Mouse (Mus musculus) forebrain, embryonic 16.5 days (tissue): Measurements from ENCODE around the gene Mettl26. TPM values are rescaled to one million over a fixed set of nuclear protein-coding genes. Genes with fewer than 3 reads are reported as not detected.

Experiments
- ATAC-seq: fragments of 200-750 bp; cut with Nextera tagmentation; 2 replicates; pipeline ENCODE4 v1.8.0; 2017; ENCODE audit warnings: mild to moderate bottlenecking, moderate library complexity
- H3K27ac ChIP-seq: fragments of 300-500 bp; sonication (generic); 2 replicates; pipeline ENCODE4 v1.5.1; 2014; ENCODE audit warnings: low read length, control low read depth
- H3K27me3 ChIP-seq: fragments of 300-500 bp; sonication (generic); replicated peaks from 2 replicates; pipeline ENCODE4 v1.6.1; 2014; ENCODE audit warnings: low read length; ENCODE audit not compliant: control insufficient read depth, insufficient read depth
- H3K36me3 ChIP-seq: fragments of 300-500 bp; sonication (generic); 2 replicates; pipeline ENCODE4 v1.6.1; 2014; ENCODE audit not compliant: control insufficient read depth, insufficient read depth
- H3K4me1 ChIP-seq: fragments of 300-500 bp; sonication (generic); replicated peaks from 2 replicates; pipeline ENCODE4 v1.6.1; 2014; ENCODE audit warnings: low read length; ENCODE audit not compliant: control insufficient read depth, insufficient read depth
- H3K4me2 ChIP-seq: fragments of 300-500 bp; sonication (generic); 2 replicates; pipeline ENCODE4 v1.6.1; 2014; ENCODE audit warnings: mild to moderate bottlenecking, low read length, control low read depth
- H3K4me3 ChIP-seq: fragments of 300-500 bp; sonication (generic); replicated peaks from 2 replicates; pipeline ENCODE4 v1.5.1; 2014; ENCODE audit warnings: mild to moderate bottlenecking, low read length, control low read depth
- H3K9ac ChIP-seq: fragments of 300-500 bp; sonication (generic); replicated peaks from 2 replicates; pipeline ENCODE4 v1.6.1; 2014; ENCODE audit warnings: low read depth, low read length, control low read depth
- H3K9me3 ChIP-seq: fragments of 300-500 bp; sonication (generic); 2 replicates; pipeline ENCODE4 v1.6.1; 2016; ENCODE audit warnings: low read length; ENCODE audit not compliant: control insufficient read depth
- WGBS: fragments of 180-500 bp; shearing (Covaris S2); extraction: QIAGEN DNeasy Blood & Tissue Kit; methylation state at CpG from one replicate; pipeline ENCODE4 v1.1.7; 2014; 5-methylcytosine and 5-hydroxymethylcytosine counted together
- microRNA-seq: library from miRNA; unstranded; fragments of <30 nt; microRNA quantifications from one replicate; pipeline ENCODE4, GENCODE M21; 2017
- polyA plus RNA-seq: library from polyadenylated mRNA; unstranded; fragments of >200 nt; fragmentation: Nextera tagmentation; extraction: Ambion mirVana; gene quantifications from 2 replicates; pipeline ENCODE4 v1.2.1, GENCODE M21; 2015

Mettl26 gene
- polyA plus RNA-seq, 1 experiment from 2014 or later, result 59.7 TPM

DNA sequence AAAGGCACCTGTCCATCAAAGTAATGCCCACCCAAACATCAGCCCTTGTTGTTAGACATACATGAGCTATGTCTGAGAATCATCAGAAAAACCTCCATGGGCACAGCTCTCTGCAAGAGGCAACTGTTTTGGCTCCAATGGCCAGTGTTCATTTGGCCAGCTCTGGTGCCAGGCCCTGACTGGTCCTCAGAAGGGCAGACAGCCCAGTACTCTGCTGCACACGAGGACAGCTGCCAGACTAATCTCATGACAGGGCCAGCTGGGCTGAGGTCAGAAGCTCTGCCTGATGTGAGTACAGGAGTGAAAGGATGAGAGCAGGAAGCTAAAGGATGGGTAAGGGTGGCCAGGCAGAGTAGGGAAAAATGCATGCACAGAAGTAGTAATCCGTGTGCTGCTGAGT is 50.5 kb downstream of the Mettl26 start:
- Histone ChIP-seq H3K27ac (no peak overlapping the region), H3K36me3 (peaks cover 3% of the 10 kb centered on the region; the same call in 1 of the 2 replicates), H3K4me3 (no peak overlapping the region), H3K4me1 (peaks cover 4% of the 10 kb centered on the region; the same call in 1 of the 2 replicates), H3K9ac (no peak overlapping the region), H3K9me3 (no peaks in the 10 kb centered on the region), H3K27me3 (no peaks in the 10 kb centered on the region), H3K4me2 (no peak overlapping the region)
- 68% methylated on average over 2 of the region's 2 CpGs for WGBS
- ATAC-seq, result no peak

Small RNA genes lying within 50 kb of the gene (microRNA-seq; reads per million reads assigned to microRNA genes)
- gene Mir3082, result not detected

Other genes starting within 250 kb of the Mettl26 start
- 2.2 and 3.3 TPM in 2 replicates for gene Gng13, start 157.9 kb upstream of the Mettl26 start, polyA plus RNA-seq
- 12.7 and 13.2 TPM in 2 replicates for gene Chtf18, start 147.7 kb upstream of the Mettl26 start, polyA plus RNA-seq
- gene Rpusd1, start 147.4 kb upstream of the Mettl26 start, polyA plus RNA-seq, result 28.1 and 29.1 TPM in 2 replicates
- 0.17 TPM in 1 of 2 replicates, not detected in the other for gene Mslnl, start 139.0 kb upstream of the Mettl26 start, polyA plus RNA-seq
- 0.27 and 0.85 TPM in 2 replicates for gene Msln, start 120.7 kb upstream of the Mettl26 start, polyA plus RNA-seq
- 33.1 and 34.9 TPM in 2 replicates for gene Narfl, start 101.3 kb upstream of the Mettl26 start, polyA plus RNA-seq
- 101 and 135 TPM in 2 replicates for gene Haghl, start 89.4 kb upstream of the Mettl26 start, polyA plus RNA-seq
- 0.13 and 0.15 TPM in 2 replicates for gene Ccdc78, start 88.5 kb upstream of the Mettl26 start, polyA plus RNA-seq
- 70.7 and 76.5 TPM in 2 replicates for gene Fam173a, start 82.2 kb upstream of the Mettl26 start, polyA plus RNA-seq
- gene AC134908.4, start 79.4 kb upstream of the Mettl26 start, polyA plus RNA-seq, result 0.60 and 0.71 TPM in 2 replicates
- 26.8 and 34.0 TPM in 2 replicates for gene Metrn, start 77.9 kb upstream of the Mettl26 start, polyA plus RNA-seq
- gene Fbxl16, start 66.0 kb upstream of the Mettl26 start, polyA plus RNA-seq, result 33.0 and 43.5 TPM in 2 replicates
- gene Wdr24, start 51.4 kb upstream of the Mettl26 start, polyA plus RNA-seq, result 36.5 and 37.3 TPM in 2 replicates
- gene Jmjd8, start 46.2 kb upstream of the Mettl26 start, polyA plus RNA-seq, result 68.2 and 73.9 TPM in 2 replicates
- gene Stub1, start 41.7 kb upstream of the Mettl26 start, polyA plus RNA-seq, result 301 and 335 TPM in 2 replicates
- gene Rhbdl1, start 37.8 kb upstream of the Mettl26 start, polyA plus RNA-seq, result 30.7 and 42.2 TPM in 2 replicates
- 10.7 and 14.2 TPM in 2 replicates for gene Gm20683, start 33.3 kb upstream of the Mettl26 start, polyA plus RNA-seq
- gene Rhot2, start 30.2 kb upstream of the Mettl26 start, polyA plus RNA-seq, result 15.8 and 20.3 TPM in 2 replicates
- gene Wdr90, start 13.6 kb upstream of the Mettl26 start, polyA plus RNA-seq, result 17.7 and 24.8 TPM in 2 replicates
- gene Mcrip2, start 6.3 kb upstream of the Mettl26 start, polyA plus RNA-seq, result 12.1 and 17.3 TPM in 2 replicates
- 0.25 and 0.52 TPM in 2 replicates for gene Wfikkn1, start 5.8 kb downstream of the Mettl26 start, polyA plus RNA-seq
- 56.6 and 59.2 TPM in 2 replicates for gene Rab40c, start 44.7 kb downstream of the Mettl26 start, polyA plus RNA-seq
- 56.3 and 61.2 TPM in 2 replicates for gene Pigq, start 69.9 kb downstream of the Mettl26 start, polyA plus RNA-seq
- gene Nhlrc4, start 69.9 kb downstream of the Mettl26 start, polyA plus RNA-seq, result not detected in 2 replicates
- gene A930017K11Rik, start 77.5 kb downstream of the Mettl26 start, polyA plus RNA-seq, result 0.21 TPM in 1 of 2 replicates, not detected in the other
- gene Capn15, start 110.7 kb downstream of the Mettl26 start, polyA plus RNA-seq, result 16.5 and 23.3 TPM in 2 replicates
- 34.6 and 39.9 TPM in 2 replicates for gene Rab11fip3, start 194.5 kb downstream of the Mettl26 start, polyA plus RNA-seq
- gene Decr2, start 215.3 kb downstream of the Mettl26 start, polyA plus RNA-seq, result 30.3 and 33.0 TPM in 2 replicates
- 27.4 and 35.3 TPM in 2 replicates for gene Nme4, start 220.5 kb downstream of the Mettl26 start, polyA plus RNA-seq
- 2.0 TPM in 2 replicates for gene Tmem8, start 238.2 kb downstream of the Mettl26 start, polyA plus RNA-seq
- gene Mrpl28, start 248.4 kb downstream of the Mettl26 start, polyA plus RNA-seq, result 192 and 202 TPM in 2 replicates